Mouse (Mus musculus): ENCODE results near the gene Tulp2.

The Tulp2 gene

DNA sequence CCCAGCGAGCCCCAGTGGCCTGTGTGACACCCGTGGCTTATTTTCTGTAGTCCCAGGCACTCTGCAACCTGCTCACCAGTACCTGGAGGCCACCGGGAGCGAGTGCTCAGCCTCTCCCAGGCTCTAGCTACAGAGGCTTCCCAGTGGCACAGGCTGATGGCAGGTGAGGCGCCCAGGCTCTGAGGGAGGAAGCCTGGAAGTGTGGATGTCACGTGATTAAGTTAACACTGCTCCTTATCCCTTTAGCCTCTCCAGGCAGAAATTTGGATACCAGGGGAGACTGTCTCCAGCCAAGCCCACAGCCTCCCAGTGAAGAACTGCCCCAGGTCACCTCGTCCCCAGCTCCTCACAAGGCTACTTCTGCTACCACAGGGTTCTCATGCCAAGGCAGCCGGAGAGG lies 71.8 kb downstream of the Tulp2 start:
- DNase-seq (ENCODE audit: low spot score in 2 of 2): no peak

DNA sequence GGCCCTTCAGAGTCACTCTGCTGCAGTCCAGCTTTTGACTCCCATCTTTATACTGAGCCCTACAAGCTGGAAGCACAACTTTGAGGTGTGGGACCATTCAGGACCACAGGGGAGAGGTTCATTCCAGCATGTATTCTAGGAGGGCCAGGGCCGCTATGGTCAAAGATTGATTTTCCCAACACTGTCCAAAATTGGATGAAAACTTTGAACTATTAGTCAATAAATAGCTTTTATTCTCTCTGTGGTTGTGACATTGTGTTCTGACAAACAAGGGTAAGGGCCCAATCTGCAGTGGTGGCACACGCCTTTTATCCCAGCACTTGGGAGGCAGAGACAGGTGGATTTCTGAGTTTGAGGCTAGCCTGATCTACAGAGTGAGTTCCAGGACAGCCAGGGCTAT lies 72.3 kb downstream of the Tulp2 start:
- DNase-seq (ENCODE audit: low spot score in 2 of 2): no peak

DNA sequence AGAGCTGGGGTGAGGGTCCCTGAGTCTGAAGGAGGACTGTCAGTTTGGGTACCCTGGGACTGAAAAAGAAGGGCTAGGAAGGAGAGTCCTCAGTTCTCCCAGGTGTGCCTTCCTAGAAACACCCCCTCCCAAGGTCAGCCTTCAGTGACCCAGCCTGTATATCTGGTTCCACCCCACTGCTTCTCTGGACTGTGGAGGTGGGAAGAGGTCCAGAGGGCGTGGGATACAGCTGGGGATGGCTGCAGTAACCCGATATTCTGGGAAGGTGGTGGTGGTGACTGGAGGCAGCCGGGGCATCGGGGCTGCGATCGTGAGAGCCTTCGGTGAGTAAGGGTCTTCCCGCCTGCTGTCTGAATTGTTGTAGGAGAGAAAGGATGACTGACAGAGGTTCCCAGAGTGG lies 73.1 kb downstream of the Tulp2 start, which contains the start of gene Hsd17b14:
Gene Hsd17b14, plus strand, starts transcription at position 150 of the 400 bp plus-strand sequence.
- DNase-seq (ENCODE audit: low spot score in 2 of 2): no peak

DNA sequence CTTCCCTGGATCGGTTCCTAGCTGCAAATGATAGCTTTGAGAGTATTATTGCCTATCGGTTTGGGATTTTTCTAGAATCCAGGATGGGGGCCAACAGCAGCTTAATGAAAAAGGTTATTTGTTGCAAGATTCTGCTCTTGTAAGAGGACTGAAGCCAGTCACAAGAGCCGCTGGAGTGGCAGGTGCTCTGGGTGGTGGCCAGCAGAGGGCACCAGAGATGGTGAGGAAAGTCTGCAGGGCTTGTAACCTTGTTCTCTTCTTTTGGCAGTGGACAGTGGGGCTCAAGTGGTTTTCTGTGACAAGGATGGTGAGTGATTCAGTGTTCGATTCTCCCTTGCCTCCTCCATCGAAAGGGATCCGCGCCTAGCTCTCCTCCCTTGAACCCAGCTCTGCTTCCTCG lies 74.1 kb downstream of the Tulp2 start:
- DNase-seq (ENCODE audit: low spot score in 2 of 2): peak; percentile 69 to 89

DNA sequence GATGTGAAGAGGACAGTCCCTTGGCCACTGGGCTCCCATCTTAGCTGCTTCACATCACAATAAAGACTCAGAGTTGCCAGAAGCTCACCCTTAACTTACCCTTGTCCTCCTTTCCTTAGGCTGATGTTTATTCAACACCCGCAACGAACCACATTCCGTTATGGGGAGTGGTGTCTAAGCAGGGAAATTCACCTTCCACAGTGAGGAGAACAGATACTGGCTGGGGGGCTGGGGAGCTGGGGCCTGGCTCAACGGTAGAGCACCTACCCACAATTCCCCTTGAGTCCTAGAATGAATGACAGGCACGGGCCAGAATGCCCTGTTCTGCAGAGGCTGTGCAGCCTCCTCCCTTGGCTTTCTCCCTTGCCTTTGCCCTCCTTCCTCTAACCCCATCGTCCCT lies 77.2 kb downstream of the Tulp2 start:
- DNase-seq (ENCODE audit: low spot score in 2 of 2): no peak

DNA sequence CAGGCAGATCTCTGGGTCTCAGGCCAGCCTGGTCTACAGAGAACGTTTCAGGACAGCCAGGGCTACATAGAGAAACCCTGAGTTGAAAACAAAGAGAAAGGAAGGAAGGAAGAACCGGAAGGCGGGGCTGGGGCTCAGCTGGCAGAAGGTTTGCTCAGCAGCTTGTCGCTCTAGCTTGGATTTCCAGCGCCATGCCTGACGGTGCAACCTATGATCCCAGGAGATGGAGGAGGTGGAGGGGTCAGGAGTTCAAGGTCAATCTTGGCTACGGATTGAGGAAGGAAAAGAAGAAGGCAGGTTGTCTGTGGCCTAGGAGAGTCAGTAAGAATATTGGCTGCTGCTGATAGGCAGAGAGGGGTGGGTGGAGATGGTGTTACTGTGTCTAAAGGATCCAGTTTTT lies 78.6 kb downstream of the Tulp2 start:
- no peak for DNase-seq (ENCODE audit: low spot score in 2 of 2)

DNA sequence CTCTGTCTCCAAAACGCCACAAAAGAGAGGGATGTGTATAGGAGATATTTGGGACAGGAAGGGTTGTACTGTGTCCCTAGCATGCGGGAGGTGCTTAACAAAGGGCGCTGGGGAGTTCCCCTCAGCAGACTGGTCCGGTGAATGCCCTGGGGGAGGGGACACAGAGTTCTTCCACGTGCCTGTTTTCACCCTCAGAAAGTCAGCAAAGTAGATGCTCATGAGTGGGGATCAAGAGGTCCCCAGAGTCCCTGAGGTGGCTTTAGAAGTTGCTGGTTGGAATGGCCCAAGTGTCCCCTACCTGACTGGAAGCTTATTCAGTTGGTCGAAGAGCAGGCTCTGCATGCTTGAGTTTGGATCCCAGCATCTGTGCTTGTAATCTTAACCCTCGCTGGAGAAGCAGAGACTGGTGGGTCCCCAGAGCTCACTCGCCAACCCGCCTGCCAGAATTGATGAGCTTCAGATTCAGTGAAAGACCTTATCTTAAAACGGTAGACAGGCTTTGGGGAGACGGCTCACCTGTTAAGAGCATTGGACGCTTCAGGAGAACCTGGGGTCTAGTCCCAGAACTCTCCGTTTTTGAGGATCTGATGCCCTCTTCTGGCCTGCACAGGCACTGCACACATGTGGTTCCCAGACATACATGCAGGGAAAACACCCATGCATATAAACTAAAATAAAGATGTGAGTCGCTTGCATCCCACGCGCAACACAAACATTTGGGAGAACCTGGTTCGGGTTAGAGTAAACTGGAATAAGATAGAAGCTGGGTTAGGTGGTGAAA lies 79.4 kb downstream of the Tulp2 start:
- DNase-seq (ENCODE audit: low spot score in 2 of 2): peak; percentile 76 to 86

DNA sequence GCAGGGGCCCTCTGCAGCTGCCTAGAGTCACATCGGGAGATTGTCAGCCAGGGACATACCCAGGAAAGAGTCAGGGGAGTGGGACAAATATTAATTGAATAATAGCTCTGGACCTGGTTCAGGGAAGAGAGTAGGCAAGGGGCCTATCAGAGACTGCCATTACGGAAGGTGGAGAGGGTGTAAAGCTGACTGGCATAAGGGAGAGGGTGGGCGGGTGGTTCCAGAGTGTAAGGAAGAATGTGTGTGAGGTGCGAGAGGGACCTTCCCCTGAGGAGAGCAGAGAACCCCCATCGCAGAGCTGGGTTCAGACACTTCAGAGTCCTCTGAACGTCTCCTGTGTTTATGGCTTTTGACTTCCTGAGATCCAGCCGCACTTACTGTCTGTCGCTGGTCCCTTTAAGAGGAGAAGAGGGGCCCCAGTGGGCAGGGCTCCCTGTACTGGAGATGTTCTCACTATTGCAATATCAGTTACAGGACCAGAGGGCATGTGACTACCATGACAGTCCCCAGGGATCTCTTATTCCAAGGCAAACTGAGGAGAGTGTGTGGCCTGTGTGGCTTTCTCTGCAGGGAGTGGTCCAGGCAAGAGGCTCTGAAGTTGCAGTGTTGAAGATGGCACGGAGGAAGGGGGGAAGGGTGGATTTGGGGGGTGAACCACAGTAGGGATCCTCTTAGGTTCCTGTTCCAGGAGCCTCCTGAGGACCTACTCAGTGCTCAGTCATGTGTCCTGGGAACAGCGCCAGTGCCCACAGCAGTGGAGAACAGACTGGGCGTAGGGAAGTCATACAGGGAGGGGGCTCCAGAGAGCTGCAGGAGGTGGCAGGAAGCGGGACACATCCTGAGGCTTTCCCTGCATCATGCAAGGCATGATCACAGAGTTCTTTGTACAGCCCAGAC lies 80.2 kb downstream of the Tulp2 start:
- peak in 1 of 2 experiments; percentile 21 for DNase-seq (ENCODE audit: low spot score in 2 of 2)

DNA sequence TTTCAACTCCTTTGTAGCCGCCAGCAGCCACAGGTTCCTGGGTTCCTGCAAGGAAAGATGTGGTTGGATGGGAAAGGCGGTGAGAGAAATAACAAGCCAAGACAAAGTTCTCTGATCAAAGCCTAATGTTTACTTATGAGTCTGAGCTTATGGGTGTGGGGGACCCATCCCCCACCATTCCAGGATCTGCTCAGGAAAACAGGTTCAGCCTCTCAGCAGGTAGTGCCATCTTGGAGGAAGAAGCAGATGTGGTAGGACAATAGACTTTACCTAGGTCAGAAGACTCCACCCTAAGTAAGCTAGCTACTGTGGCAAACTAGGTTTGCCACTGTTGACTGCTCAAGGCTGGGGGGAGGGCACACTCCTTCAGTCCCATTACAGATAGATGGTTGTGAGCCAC lies 83.1 kb downstream of the Tulp2 start:
- DNase-seq (ENCODE audit: low spot score in 2 of 2): no peak

DNA sequence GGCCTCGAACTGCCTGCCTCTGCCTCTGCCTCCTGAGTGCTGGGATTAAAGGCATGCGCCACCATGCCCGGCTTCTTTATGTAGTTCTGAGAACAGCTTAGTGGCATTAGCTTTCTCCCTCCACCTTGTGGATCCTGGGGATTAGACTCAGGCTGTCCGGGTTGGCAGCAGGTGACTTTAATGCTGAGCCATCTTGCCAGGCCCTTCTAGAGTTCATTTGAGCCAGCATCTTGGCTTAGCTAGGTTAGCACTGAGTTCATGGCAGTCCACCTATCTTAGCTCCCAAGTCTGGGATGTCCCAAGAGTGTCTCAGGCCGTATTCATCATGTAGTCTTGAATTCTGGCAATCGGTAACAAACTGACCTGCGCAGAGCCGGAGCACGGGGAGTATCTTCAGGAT lies 83.8 kb downstream of the Tulp2 start:
- DNase-seq (ENCODE audit: low spot score in 2 of 2): no peak

DNA sequence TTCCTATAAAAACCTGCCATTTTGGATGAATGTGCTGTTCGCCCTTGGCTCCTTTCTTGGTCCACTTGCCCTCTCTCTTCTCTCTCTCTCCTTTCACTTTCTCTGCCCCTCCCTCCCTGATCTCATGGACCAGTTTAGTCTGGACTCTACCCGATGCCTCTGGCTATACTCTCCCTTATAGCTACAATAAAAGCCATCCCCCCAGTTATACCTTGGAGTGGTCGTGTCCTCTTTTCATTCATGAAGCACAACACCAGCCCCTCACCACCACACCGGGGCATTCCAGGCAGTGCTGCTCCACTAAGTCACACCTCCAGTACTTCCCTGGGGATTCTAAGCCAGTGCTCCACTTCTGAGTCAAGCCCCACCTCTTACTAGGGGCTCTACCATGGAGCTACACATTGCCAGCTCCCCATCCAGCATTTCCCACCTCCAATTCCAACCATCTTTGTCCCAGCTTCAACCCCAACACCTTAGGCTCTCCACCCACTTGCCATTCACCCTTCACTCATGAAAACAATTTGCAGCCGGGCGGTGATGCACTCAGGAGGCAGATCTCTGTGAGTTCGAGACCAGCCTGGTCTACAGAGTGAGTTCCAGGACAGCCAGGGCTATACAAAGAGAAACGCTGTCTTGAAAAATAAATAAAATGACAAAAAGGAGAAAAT lies 85.6 kb downstream of the Tulp2 start:
- DNase-seq (ENCODE audit: low spot score in 2 of 2): no peak

DNA sequence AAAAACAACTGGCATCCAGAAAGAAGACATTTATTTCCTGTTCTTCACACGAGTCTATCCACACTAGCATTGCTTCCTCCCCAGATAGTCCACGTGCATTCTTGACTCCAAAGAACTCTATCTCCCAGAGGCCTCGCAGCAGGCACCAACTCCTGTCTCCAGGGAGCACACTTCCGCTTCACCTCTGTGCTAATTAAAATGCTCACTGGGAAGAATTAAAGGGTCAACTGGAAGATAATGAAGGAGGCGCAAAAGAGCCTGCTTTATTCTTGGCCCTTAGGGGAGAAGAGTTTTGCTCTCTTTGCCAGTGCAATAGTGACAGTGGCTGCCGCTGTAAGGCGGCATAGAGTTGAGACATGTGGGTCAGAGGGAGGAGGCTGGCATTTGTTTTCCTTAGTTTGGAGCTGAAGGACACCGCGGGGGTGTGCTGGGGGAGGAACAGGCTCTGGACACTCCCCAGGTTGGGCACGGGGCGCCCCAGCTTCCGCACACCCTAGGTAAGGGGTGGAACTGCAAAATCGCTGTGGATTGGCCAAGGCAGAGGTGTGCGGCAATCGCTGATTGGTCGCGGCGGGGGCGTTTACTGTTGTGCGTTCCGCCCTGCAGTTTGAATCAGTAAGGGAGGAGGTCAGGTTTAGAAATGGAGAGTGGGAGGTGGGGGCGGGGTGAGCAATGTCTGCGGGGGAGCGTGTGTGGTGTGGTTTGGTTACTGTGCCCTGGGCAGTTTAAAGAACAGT lies 86.3 kb downstream of the Tulp2 start:
- DNase-seq (ENCODE audit: low spot score in 2 of 2): peak; percentile 69 to 92

DNA sequence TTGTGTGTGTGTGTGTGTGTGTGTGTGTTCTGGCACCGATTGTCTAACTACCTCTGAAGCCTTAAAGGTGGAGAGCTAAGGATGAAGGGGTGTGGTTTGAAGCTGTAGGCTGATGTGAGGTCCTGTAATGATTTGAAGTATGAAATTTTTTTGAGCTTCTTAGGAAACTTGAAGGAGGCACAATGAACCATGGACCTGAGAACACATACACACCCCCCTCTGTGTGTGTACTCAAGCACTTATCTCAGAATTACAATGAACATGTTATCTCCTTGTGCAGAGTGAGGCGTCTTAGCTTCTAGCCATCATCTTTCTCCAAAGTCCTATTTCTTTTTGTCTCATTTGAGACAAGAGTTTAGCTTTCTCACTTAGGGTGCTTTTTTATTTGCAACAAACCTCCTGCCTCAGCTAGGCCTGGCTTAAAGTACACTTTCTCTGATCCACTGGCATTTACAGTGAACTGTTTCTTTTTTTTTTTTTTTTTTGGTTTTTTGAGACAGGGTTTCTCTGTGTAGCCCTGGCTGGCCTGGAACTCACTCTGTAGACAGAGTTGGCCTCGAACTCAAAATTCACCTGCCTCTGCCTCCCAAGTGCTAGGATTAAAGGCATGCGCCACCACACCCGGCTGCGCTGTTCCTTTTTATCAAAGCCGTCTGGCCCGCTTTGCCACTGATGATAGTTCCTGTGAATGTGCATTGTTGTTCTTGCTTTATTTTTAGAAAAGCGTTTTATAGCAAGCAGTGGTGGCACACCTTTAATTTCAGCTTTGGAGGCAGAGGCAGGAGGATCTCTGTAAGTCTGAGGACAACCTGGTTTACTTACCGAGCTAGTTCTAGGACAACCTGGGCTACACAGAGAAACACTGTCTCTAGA lies 87.2 kb downstream of the Tulp2 start:
- DNase-seq (ENCODE audit: low spot score in 2 of 2): no peak

DNA sequence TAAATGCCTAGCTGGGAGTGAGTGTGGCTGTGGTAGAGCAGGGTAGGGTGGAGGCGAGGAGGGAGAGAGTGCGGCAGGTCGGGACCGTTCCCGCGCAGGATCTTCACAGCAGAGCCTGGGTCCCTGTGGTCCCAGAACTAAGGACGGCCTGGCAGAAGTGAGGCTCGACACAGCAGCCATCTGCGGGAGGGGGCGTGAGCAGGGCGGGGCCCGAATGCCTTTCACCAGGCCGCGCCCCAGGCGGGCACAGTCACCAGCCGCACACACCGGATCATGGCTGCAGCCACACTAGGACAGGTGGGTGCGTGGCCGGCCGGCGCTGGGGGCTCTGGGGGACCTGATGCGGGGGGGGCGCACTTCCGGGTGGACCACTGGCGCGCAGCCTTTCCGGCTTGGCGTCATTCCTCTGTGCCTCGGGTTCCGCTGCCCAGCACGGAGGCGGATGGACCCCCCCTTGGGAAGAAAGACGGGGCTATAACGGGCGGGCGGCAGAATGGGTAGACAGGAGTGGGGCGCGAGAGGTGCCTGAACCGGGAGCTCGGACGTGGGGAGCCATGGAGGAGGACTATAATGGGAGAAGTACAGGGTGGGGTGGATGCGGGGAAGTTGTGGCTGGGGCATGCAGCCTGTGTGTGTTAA lies 88.5 kb downstream of the Tulp2 start, which contains the start of gene Bcat2:
Gene Bcat2, plus strand, starts transcription at position 51 of the 639 bp plus-strand sequence.
- peak; percentile 63 to 88 for DNase-seq (ENCODE audit: low spot score in 2 of 2)

DNA sequence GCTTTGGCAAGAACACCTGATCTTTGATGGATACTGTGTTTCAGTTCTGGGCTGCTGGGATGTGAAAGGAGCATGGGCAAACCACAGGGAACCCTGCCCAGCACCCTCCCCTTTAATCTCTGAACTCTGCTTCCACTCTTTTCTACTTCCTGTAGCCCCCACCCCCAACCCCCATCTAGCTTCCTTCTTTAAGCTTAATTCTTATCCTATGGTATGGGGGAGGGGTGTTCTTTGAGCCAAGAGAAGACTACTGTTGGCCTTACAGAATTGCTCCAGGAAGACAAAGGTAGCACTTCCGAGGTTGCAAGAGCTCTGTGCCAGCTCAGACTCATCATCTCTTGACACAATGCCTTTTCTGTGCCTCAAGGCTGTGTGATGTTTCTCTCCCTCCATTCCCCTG lies 90.3 kb downstream of the Tulp2 start:
- DNase-seq (ENCODE audit: low spot score in 2 of 2): no peak

Measured in spleen, postnatal 10 days (tissue).